Mouse (Mus musculus) lung, postnatal 14 days (tissue): ENCODE results near the gene Cand1.

Experiments
- DNase-seq: peaks from one replicate; pipeline ENCODE4 v3.0.0; 2021

Gene Cand1

GRCm38 (mm10) chr10:119206309-119206932, 33.4 kb downstream of the Cand1 start:
- DNase-seq: no peak

- DNase-seq: no peak
Observed at GRCm38 (mm10) chr10:119205229-119205628, 34.6 kb downstream of the Cand1 start.

GRCm38 (mm10) chr10:119204334-119204946, 35.4 kb downstream of the Cand1 start:
- no peak for DNase-seq

- DNase-seq: no peak
Observed at GRCm38 (mm10) chr10:119199864-119200263, 40.0 kb downstream of the Cand1 start.

GRCm38 (mm10) chr10:119198186-119198880, 41.5 kb downstream of the Cand1 start:
- DNase-seq: no peak

- no peak for DNase-seq
Observed at GRCm38 (mm10) chr10:119197621-119198150, 42.2 kb downstream of the Cand1 start.

- DNase-seq: no peak
Observed at GRCm38 (mm10) chr10:119192598-119193372, 47.1 kb downstream of the Cand1 start.

- DNase-seq: no peak
Observed at GRCm38 (mm10) chr10:119187720-119188119, 52.1 kb downstream of the Cand1 start.

- no peak for DNase-seq
Observed at GRCm38 (mm10) chr10:119169656-119170055, 70.2 kb downstream of the Cand1 start.

- DNase-seq: no peak
Observed at GRCm38 (mm10) chr10:119169237-119169636, 70.6 kb downstream of the Cand1 start.

GRCm38 (mm10) chr10:119168791-119169190, 71.1 kb downstream of the Cand1 start:
- DNase-seq: no peak

GRCm38 (mm10) chr10:119167858-119168257, 72.0 kb downstream of the Cand1 start:
- DNase-seq: no peak

- no peak for DNase-seq
Observed at GRCm38 (mm10) chr10:119165051-119165450, 74.8 kb downstream of the Cand1 start.

- DNase-seq: no peak
Observed at GRCm38 (mm10) chr10:119161820-119162382, 78.0 kb downstream of the Cand1 start.

GRCm38 (mm10) chr10:119160161-119160560, 79.7 kb downstream of the Cand1 start:
- peak; percentile 42 for DNase-seq

GRCm38 (mm10) chr10:119149261-119149660, 90.6 kb downstream of the Cand1 start:
- no peak for DNase-seq
